Mouse (Mus musculus) adrenal gland, postnatal 14 days (tissue): Measurements from ENCODE around the gene Mob1b. TPM values are rescaled to one million over a fixed set of nuclear protein-coding genes. Genes with fewer than 3 reads are reported as not detected.

Source experiments
- DNase-seq: peaks from one replicate; pipeline ENCODE4 v3.0.0; 2021; ENCODE audit warnings: mixed read lengths
- long read RNA-seq, 2 experiments: library from polyadenylated mRNA; stranded (forward); transcript quantifications; one replicate each; pipeline ENCODE4 v2.0.0; 2021
- total RNA-seq: library from RNA; stranded (reverse); gene quantifications from 2 replicates; pipeline ENCODE4 v1.2.3, GENCODE M21; 2021

The Mob1b gene
- 32.4 and 36.4 TPM in 2 replicates for total RNA-seq
- long read RNA-seq, experiment 1, transcript Mob1b-201 (6 exons, 2,705 nt): major isoform, 6 of 6 reads
- long read RNA-seq, experiment 1, partial matches to known transcripts: 0 of 6 reads
- long read RNA-seq, experiment 1, other reads (novel, unspliced or antisense): 0 of 6 reads
- long read RNA-seq, experiment 2, transcript Mob1b-201 (6 exons, 2,705 nt): major isoform, 5 of 7 reads
- long read RNA-seq, experiment 2, partial matches to known transcripts: 0 of 7 reads
- long read RNA-seq, experiment 2, other reads (novel, unspliced or antisense): 1 of 7 reads

DNA sequence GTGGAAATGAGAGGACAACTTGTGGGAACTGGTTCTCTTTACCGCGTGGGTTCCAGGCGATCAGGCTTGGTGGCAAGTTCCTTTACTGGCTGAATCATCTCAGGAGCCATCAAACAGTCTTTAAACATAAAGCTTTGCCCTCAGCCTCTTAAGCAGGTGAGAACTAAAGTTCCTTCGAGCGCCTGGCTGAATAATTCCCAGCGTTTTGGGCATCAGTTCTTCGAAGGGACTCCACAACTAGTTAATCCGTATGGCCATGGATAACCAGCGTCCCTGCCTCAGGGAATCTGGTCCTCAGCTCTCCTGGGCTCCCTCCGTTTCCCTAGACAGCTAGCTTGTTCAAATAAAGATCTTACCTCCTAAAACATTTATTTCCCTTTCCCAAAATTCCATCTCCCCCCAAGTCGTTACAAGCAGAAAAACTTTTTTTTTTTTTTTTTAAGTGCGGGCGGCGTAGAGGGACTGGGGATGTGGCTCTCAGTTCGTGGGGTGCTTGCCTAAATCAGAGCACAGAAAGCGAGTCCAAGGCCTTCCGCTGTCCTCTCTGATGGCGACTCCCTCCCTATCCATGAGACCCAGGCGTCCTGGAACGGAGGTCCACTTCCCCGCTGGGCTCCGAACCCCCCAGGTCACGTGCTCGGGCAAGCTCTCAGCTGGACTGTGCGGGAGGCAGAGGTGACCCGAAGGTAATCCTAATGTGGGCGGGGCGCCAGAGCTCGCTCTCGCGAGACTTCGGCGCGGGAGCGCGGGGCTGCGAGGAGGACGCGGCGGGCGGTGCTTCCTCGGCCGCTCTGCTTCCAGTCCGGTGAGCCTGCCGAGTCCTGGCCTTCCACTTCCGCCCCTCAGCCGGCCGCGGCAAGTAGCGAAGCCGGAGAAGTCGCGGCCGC lies at the start of gene Mob1b:
Mob1b (plus strand) TSS at position 740 of the 887 bp plus-strand sequence.
- DNase-seq: peak; percentile 99

DNA sequence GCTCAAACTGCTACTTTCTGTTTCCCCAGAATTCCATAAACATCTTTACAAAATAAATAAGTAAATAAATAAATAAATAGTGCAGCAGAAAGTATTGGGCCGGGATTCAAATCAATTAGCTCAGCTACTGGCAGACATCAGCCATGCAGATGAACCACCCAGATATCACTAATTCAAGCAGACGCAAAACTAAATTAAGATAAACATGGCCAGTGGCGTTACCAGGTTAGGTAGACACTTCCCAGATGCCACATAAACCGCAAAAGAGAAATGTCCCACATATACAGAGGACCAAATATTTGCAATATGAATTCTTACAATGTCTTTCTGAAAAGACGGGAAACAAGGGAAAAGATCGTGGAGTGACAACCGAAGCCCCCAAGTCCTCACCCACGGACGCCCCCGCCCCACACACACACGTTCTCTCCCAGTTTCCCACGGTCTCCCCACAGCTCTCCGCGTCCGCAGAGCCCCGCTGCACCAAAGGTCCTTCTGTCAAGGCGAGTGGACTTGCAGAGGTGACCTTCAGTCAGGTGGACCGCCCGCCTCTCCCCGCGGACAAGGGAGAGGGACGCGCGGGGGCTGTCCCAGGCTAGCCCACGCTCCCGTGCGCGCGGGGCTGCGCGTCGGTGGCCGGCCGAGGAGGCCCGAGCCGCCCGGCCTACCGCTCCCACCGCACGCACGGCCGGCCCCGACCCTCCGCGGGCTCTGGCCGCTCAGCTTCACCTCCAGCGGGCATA lies 45.8 kb upstream of the Mob1b start:
- DNase-seq: peak; percentile 73

DNA sequence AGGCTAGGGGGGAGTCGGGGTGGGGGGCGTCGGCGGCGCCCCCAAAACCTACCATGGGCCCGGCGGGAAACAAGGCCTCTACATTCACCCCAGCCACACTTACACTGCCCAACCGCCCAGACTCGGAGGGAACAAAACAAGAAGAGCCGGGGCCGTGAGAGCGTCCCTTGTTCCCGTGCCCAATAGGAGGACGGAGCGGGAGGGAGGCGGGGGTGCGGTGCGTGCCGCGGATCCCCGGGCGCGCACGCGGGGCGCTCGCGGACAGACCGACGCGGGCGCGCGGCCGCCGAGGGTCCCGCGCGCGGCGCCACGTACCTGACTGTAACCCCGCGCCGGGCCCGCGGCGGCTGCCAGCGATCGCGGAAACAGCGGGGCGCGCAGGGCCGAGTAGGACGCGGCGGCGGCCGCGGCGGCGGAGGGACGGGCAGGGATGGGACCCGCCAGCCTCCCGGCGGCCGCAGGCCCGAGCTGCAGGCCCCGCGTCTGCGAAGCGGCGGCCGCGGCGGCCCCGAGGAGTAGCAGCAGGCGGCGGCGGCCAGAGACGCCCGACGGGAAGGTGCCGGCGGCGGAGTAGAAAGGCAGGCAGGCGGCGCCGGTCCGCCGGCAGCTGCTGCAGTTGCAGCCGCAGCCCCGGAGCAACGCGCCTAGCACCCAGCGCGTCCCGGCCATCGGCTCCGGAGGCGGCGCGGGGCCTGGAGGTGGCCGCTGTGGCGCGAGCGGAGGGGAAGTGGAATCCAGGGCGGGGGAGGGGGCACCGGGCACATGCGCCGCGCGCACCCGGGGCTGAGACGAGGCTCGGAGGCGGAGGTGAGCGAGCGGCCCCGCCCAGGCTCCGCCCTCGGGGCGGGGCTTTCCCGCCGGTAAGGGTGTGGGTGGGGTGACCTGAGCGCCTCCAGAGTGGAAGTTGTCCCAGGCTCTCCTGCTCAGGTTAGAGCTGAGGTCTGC lies 44.9 kb upstream of the Mob1b start, which contains the start of gene Grsf1:
Grsf1 (minus strand) TSS at position 729 of the 945 bp plus-strand sequence.
- DNase-seq: peak; percentile 97

DNA sequence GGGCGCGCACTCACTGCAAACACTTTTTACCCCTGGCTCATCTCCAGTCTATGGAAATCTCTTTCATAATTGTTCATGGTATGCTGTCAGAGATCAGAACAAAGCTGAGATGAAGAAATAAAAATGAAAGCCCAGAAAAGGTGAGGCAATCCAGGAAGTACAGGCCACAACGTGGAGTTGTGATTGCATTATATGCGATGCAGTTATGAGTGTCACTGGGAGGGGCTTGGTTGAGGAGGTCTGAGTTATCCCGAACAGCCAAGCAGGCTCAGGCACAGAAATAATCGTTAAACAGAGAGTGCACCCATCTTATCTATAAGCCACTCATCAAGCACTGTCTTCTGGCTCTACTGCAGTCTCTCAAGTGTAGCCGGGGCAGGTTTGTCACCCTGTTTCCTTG lies 41.7 kb upstream of the Mob1b start:
- no peak for DNase-seq

DNA sequence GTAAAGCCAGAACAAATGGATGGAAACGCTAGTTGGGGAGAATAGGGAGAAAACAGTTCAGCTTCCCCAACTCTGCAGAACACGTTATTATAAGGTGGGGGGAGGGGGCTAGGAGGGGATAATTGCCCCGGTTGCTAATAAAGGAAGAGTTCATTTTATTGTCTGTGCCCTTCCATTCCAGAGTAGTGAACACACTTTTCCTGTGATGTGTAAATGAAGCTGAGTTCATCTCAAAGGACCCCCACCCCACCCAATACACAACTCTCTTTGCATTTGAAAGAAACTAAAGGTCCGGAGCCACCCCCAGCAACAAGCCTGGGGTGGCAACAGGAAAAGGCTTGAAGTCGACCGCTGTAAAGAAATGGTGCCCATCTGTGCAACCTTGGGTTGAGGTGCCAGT lies 41.3 kb upstream of the Mob1b start:
- no peak for DNase-seq

DNA sequence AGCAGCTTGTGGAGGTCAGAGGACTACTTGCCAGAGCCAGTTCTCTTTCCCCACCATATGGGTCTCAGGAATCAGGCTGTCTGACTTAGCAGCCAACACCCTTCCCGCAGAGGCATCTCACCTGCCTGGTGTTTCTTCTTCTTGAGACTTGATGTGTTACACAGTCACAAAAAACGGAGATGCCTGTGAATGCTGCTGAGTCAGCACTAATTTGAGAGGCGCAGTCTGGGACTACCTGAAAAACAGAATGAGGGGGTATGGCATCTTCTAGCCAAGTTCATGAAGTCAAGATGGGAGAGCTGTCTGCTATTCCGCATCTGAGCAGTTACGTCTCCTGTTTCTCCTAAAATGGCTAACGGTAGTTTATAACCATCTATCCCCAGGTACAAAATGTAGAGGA lies 40.1 kb upstream of the Mob1b start:
- no peak for DNase-seq

DNA sequence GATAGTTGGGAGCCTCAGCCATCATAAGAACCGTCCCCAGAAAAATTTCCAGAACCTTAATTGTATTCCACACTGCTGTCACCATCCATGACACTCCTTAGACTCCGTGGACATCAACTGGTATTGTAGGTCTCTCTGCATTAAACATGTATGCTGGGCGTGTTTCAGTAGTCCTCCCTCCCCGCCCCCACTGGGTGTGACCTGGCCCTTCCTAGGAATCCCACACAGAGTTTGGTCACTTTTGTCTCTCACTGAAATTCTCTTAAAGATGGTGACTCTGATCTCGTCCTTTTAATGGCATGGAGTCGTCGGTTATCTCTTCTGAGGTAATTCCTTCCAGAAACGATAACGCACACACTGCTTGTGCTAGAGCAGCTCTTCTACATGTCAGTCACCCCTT lies 36.9 kb upstream of the Mob1b start:
- no peak for DNase-seq

DNA sequence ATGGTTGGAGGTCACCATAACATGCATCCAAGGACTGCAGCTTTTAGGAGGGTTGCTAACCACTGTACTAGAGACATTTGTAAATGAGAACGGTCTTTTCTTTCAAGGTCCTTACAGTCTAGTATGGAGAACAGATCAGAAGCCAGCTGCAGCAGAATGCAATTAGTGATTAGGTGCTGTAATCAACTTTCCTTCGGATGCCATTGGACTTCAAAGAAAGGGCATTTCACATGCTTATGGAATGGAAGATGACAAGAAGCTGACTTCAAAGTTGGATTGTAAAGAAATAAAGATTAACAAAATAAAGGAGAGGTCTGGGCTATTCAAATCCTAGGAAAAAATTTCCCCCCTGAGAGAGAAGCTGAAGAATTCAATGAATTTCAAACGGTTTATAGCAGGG lies 36.4 kb upstream of the Mob1b start:
- DNase-seq: no peak

DNA sequence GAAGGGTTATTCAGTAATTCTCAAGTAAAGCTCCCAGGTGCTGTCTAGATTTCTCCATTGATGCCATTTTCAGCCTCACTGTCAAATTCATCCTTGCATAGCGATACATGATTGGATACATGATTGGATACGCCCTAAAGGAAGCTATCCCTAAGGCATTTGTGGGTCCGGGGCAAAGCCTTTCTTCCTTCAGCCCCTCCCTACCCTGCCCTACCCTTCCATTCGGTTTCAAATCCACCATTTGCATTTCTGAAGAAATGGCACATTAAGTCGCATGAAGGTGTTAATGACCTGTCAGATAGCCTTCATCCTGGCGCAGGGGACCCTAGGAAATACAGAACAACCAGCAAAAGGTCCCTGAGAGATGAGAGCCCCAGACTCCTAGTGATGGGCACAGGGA lies 35.3 kb upstream of the Mob1b start:
- no peak for DNase-seq

DNA sequence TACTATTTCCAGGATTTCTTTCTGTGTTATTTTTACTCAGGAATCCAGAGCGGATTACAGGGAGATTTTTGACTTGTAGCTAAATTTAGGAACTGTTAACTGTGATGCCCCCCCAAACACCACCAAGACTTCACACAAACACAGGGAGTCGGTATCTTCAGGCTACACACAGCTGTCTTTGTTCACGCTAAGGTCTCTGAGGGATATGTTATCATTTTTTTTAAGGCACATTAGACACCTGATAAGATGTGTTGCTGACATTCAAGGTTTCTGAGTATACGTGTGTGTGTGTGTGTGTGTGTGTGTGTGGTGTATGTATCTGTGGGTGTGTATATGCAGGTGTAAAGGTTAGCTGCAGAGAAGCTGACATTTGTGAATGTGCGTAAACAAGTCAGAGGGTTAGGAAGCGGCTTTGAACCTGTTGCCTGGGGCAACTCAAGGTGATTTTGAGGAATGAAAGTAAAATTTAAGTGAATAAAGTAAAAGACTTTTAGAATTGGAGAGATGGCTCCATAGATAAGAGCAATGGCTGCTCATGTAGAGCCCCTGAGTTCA lies 34.8 kb upstream of the Mob1b start:
- DNase-seq: no peak

DNA sequence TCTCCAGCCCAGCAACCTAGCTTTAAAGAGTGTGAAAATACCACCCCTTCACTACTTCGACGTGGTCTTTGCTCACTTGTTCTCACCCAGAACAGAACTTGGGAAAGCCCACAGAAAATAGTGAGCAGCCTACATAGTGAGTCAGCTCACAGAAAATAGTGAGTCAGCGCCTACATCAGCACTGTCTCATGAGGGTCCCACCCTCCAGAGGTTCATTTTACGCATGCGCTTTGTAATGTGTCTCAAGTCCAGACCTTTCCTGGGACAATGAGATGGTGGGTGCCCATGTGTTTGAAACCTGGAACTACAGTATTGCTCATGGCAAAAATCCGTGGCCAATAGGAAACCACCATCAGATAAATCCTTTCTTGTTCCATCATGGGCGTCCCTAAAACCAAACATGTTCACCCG lies 32.7 kb upstream of the Mob1b start:
- no peak for DNase-seq

DNA sequence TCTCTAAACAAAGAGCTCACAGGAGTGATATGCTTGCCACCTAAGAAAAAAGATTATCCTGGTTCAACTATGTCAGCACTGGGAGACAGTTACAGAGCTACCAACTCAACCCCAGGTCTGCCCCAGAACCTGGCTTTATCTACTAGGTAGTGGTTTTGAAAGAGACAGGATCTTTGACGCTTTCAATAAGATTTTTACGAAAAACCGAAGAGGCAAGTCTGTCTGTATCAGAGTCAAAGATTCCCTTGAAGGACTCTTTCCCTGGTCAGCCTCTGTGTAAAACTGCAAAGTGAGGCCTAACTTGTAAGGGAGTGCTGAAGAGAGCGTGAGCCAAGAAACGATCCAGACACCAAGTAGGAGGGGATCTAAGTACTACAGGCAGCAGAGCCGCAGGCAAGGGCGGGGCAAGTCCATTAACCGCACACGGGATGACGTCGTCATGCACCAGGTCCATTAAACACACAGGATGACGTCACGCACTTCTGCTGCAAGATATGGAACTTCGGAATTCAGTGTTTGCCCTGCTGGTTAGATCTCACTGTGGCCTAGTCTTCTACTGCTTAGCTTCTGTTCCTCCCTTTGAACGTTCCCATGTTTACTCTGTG lies 32.0 kb upstream of the Mob1b start:
- DNase-seq: no peak

DNA sequence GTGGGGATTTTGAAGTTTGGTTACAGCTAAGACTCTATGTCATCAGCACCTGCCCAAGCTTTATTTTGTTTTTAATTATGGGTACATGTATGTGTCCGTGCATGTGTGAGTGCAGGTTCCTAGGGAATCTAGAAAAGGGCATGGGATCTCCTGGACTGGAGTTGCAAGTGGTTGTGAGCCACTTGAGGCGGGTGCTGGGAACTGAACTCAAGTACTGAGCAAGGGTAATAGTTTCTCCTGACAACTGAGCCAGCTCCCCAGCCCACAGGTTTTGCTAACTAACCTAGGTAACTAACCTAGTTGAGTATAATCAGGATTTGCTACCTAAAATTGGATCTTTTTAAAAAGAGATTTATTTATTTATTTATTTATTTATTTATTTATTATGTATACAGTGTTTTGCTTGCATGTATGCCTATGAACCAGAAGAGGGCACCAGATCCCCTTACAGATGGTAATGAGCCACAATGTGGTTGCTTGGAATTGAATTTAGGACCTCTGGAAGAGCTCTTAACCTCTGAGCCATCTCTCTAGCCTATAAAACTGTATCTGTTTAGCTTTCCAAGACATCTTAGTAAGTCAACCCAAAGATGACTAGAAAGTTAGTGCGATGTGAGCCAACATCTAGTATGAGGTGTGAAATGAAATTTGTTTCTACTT lies 31.2 kb upstream of the Mob1b start:
- DNase-seq: peak; percentile 26

DNA sequence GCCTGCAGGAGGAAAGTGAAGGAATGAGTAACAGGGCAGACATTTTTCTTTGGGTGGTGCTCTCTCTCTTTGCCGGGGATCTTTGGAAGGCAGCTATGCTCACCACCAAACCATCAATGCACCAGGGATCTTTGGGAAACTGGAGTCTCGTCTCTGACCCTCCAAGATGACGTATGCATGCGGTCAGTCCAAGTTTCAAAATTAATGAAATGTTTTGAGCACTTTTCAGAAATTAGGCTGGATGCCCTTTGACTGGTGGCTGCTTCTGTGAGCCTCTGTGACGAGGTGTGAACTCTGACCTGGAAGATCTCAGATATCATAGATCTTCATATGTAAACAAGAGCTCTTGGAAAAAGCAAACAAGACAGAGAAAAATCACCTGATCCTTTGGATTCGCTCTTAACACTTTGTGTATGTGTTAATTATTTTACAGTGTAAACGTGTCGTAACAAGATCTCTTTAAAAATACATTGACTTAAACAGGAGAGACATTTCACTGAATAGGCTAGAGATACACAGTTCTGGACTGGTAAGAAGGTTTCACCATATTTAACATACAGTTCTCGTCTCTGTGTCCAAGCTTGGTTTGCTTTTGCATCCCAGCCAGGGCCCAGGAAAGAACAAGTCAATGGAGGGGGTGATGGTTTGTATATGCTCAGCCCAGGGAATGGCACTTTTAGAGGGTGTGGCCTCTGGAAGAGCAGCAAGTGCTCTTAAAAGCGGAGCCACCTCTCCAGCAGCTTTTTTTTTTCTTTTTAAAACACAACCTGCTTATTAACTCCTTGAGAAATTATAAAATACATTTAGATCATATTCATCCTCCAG lies 29.8 kb upstream of the Mob1b start:
- DNase-seq: no peak

DNA sequence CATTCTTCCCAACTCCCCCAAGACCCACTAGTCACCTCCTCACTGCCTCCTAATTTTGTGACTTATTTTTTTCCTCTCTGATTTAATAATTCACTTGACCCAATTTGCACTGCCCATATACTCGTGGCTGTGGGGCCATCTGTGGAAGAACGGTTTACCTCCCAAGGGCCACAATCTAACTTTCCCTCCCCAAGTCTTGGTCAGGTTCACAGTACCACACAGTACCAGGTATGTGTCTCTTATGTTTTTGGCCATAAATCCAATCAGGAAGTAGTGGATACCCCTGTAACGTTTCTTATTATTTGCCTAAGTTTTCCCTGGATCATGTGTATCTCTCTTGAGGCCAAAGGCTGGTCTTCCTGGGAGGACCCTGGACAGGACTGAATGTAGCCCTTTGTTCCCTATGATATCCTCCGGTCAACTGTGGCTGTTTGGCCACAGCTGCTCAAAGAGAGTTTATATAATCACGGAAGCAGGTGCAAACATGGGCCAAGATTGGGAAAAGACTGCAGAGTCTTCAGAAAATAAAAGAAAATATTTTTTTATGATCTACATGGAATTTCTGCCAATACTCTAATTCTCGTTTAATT lies 29.1 kb upstream of the Mob1b start:
- no peak for DNase-seq

DNA sequence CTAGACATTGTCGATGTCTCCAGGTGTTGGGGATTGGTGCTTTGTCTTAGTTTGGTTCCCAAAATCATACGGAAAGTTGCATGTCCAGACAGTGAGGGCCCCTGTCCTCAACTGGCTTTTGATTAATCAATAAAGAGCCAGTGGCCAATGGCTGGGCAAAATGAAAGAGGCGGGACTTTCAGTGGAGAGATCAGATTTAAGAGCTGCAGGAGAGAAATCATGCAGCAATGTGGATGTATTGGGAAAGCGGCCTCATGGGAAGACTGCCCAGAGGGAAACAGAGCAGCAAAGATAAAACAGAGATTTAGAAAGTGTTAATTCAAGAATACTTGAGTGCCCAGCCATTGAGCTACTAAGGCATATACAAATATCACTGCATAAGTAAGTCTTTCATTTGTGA lies 28.1 kb upstream of the Mob1b start:
- DNase-seq: no peak

DNA sequence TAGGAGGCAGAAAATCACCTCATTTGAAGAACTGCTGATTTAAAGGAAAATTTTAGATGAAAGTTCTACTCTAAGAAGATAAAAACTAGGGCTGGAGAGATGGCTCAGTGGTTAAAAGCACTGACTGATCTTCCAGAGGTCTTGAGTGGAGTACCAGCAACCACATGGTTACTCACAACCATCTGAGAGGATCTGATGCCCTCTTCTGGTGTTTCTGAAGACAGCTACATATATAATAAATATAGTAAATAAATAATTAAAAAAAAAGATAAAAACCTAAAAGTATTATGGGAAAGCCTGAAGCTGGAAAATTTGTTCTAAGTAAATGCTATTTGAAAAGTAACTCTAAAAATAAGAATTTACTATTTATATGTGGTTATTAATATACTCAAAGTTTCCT lies 27.6 kb upstream of the Mob1b start:
- DNase-seq: no peak

DNA sequence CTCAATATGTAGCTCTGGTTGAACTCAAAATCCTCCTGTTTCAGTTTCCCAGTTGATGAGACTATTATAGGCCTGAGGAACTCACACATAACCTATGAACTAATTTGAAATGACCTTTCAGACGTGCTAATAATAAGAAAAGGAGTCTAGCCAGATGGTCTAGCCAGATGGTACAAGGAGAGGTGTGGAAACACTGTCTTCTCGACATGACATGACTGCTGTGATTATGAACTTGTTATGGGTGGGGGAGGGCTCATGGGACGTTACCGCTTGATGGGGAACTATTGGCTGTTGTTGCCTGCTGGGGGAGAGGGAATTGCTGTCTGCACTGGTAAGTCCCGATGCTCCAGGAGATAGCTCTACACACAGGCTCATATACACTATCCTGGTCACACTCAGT lies 23.4 kb upstream of the Mob1b start:
- no peak for DNase-seq
